Mouse (Mus musculus) testis, adult 2 months (tissue): ENCODE results near the gene Cmip.

Experiments used
- CTCF ChIP-seq: fragments of 200-500 bp; IDR thresholded peaks from 2 replicates; pipeline ENCODE4 v1.5.1; 2012; ENCODE audit warnings: low read depth, mild to moderate bottlenecking, inconsistent platforms, low read length, moderate library complexity; ENCODE audit not compliant: control insufficient read depth, insufficient read depth, insufficient replicate concordance
- POLR2A ChIP-seq: fragments of 200-500 bp; IDR thresholded peaks from 2 replicates; pipeline ENCODE4 v1.6.1; 2012; ENCODE audit warnings: low read depth, mild to moderate bottlenecking, inconsistent platforms, low read length, moderate library complexity; ENCODE audit not compliant: control insufficient read depth

GRCm38 (mm10) chr8:117289016-117289415, 32.2 kb downstream of the Cmip start:
- TF ChIP-seq POLR2A, result no peak
- TF ChIP-seq CTCF, result no peak
